Mouse (Mus musculus): ENCODE data around the gene Clcn5.

Gene Clcn5

GRCm38 (mm10) chrX:7190816-7191215, 128.3 kb downstream of the Clcn5 start:
- DNase-seq (ENCODE audit: low spot score), result no peak

GRCm38 (mm10) chrX:7188311-7188807, 130.8 kb downstream of the Clcn5 start:
- no peak for DNase-seq (ENCODE audit: low spot score)

DNA sequence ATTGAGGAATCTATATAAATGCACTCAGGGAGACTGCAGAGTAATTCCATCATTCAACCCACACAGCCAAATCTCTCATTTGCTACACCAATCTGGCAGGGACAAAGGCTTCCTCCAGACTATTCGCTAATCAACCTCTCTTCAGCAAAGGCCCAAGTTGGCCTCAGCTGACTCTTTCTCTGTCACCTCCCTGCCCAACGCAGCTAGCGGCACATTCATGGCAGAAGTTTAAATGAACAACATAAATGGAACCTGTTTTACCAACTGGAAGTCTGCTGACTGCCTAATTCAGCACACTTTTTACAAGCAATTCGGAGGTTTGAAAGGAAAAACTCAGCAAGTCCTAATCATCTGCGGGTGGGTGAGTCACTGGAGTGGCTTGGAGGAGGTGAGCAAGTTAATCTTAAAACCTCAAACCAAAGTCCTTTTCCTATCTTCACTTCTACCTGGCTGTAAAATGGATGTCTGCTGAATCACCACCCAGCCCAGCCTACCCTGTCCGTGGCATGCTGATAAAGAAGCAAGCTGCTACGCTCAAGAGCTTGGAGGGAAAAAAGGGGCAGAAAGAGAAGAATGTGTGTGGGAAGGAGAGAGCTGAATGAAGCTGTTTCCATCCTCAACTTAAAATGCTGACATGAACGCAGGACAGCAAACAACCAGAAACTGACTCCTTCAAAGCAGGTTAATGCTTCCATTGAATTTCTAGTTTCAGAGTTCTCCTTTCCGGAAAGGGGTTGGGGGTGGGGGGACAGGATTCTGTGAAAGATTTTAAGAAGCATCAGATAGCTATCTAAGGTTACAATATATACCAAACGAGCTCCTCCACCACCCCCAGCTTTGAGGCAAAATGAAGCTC, 131.5 kb downstream of the Clcn5 start:
- no peak for DNase-seq (ENCODE audit: low spot score)

- DNase-seq (ENCODE audit: low spot score), result no peak
These were observed 149.0 kb downstream of the Clcn5 start for GRCm38 (mm10) chrX:7170156-7170555.

- DNase-seq (ENCODE audit: low spot score), result no peak
These were observed 150.4 kb downstream of the Clcn5 start for GRCm38 (mm10) chrX:7168799-7169198.

GRCm38 (mm10) chrX:7157976-7158375, 161.2 kb downstream of the Clcn5 start:
- no peak for DNase-seq (ENCODE audit: low spot score)

- no peak for DNase-seq (ENCODE audit: low spot score)
These were observed 163.0 kb downstream of the Clcn5 start for GRCm38 (mm10) chrX:7156026-7156732.

DNA sequence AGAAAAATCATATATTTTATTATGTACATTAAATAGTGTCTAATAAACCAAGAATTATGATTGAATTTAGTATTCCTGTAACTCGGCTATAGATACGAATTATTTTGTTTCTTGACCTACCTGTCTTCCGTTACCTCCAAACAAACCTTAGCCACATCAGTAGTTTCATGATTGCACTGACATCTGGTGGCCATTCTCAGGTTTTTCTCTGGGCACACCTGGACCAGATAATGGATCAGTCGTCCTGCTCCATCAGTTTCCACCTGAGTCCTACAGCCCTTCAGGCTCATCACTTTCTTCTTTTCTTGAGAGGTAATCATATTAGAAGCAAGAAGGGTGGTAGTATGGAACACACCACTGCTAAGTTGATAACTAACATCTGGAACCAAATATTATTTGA, 169.0 kb downstream of the Clcn5 start:
- no peak for DNase-seq (ENCODE audit: low spot score)

GRCm38 (mm10) chrX:7146156-7146555, 173.0 kb downstream of the Clcn5 start:
- DNase-seq (ENCODE audit: low spot score), result no peak

DNA sequence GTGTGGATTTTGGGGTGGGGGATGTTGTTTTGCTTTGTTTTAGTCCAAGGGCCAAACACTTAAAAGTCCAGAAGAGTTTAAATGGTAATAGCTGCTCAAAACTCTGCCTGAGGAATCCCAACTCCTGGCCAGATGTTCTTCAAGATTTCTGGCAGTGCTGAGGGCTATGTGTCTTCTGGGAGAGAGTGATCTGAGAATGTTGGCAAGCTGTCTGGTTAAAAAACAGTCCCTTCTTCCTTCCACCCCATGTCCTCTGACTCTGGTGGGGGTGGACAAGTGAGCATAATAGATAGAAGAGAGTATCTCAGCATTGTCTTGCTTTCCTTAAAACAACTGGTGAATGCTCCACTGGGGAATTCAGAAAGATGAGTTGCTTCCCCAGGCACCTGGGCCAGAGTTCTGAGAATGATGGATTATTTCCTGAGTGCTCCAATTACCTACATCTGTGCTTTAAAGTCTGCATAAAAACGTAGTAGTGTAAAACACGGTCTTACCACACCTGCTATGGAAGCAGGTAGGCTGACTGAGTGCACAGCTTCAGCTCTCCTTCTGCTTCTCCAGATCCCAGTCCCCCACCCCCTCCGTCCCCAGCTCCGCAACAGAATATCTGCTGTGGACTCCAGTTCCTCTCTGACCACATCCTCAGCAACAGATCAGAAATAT, 197.4 kb downstream of the Clcn5 start:
- no peak for DNase-seq (ENCODE audit: low spot score)

GRCm38 (mm10) chrX:7114885-7115284, 204.3 kb downstream of the Clcn5 start:
- DNase-seq (ENCODE audit: low spot score), result no peak
